Mouse (Mus musculus) MN1 (cell line): ENCODE measurements at regions not wholly inside any gene's neighbourhood (a gene's known extent, or its start where the extent isn't known, plus 50 kb on each side); places are given as distances from the start of the nearest gene placed in this dataset.

Experiments
- DNase-seq: peaks from one replicate; pipeline ENCODE4 v3.0.0-alpha.2; 2016; ENCODE audit warnings: low spot score

GRCm38 (mm10) chr5:85706598-85706997 lies 358.8 kb downstream of the Cenpc1 start:
- no peak for DNase-seq

DNA sequence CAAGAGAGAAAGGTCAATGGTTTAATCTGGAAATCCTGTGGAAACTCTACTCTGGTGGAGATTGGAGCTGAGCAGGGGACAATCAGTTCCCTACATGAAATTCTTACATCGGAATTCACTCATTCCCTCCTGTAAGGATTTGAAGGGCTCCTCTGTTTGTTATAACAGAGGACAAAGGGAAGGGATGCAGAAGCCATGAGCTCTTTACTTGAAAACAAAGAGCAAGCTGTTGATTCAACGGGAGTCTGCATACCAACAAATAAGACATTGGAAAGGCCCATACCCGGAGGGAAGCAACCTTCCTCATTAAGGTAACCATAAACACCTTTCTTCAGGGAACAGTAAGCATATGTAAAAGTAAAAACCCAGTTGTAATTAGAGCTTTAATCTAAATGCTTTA lies 359.3 kb downstream of the Cenpc1 start:
- DNase-seq: no peak

GRCm38 (mm10) chr5:85677872-85678271 lies 387.5 kb downstream of the Cenpc1 start:
- no peak for DNase-seq

DNA sequence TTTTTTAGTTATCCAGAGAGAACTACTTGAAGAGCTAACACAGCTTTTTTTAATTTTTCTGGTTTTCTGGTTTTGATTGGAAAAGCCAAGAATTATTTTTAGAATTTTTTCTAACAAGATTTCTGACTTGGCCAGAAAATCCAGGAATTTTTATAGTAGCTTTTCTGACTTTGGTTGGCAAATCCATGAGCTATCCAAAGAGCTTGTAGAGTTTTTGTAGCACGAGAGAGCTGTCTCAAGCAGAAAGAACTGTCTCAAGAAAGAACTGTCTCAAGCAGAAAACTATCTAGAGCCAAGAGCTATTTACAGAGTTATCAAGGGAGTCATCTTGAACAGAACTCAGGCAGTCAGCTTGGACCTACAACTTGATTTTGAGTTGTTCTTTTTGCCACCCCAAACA lies 394.3 kb downstream of the Cenpc1 start:
- no peak for DNase-seq

DNA sequence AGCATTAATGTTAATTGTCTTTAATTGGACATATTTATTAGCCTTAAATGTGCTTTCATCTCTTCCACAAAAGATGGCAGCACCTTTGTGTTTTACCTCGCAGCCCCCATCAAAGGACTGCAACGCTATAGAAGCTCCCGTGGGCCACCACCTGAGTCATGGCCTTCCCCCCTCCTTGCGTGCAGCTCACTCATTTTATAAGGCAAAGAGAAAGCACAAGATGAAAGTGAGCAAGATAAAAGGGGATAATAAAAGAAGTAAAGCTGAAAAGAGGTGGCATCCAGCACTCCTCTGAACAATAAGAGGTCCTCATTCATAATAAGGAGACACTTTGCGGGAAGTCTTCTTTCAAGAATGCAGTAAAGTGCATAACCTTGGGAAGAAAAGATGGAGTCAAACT lies 403.9 kb downstream of the Cenpc1 start:
- no peak for DNase-seq

DNA sequence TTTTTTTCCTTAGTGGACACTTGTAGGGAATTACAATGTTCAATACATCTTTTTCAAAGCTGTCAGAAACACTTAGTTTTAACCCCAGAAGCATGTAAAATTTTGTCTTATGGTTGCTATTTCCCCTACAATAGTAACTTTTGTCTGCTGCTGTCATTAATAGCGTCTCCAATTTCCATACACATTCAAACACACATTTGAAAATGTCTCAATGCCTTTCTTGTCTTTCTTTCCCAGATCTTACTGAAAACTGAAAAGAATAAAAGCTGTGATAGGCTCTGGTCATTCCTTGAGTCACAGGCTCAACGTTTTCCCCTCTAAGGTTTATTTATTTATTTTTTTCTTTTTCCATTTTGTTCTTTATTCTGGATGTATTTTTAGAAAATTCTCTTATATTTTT lies 444.3 kb downstream of the Cenpc1 start:
- no peak for DNase-seq

DNA sequence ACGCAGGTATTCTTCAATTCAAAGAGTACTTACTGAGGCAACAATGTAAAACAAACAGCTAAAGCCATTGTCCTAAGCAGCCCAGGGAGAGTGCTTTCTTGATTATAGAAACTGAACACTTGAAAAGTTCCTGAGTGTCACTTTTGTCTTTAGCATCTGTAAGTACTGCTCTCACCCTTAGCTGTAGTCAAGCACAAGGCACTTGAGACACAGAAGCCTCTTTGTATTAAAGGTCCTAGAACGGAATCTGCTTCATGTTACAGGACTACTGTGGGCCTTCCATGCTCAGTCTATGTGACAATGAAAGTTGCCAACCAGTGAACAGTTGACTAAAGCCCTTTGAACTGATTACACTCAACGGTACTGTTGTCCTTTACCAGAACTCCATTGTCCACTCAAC lies 450.6 kb downstream of the Cenpc1 start:
- DNase-seq: no peak

- DNase-seq: no peak
Measured at GRCm38 (mm10) chr5:85612606-85613005, 452.8 kb downstream of the Cenpc1 start.

GRCm38 (mm10) chr5:85609104-85609503 lies 456.3 kb downstream of the Cenpc1 start:
- peak; percentile 35 for DNase-seq

- DNase-seq: no peak
Measured at GRCm38 (mm10) chr5:85598164-85598563, 467.2 kb downstream of the Cenpc1 start.

GRCm38 (mm10) chr5:85595082-85595447 lies 470.3 kb downstream of the Cenpc1 start:
- no peak for DNase-seq

GRCm38 (mm10) chr5:85594413-85595081 lies 470.8 kb downstream of the Cenpc1 start:
- peak; percentile 35 for DNase-seq

GRCm38 (mm10) chr5:85592236-85592635 lies 473.1 kb downstream of the Cenpc1 start:
- DNase-seq: no peak

DNA sequence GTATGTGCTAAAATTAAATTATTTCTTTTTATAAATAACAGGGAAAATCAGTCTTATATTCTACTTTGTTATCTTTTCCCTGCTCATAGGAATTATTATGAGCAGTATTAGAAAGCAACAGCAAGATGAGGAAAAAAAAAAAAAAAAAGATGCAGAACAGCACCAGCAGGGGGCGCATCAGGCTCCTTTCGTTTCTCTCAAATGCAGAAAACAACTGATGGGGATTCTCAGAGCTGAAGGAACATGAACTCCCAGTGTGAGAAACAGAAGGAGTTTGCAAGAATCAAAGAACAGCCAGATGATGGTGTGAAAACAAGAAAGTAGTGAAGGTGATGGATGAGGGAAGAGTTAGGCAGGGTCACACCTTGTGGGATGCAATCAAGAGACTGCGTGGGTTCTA lies 478.7 kb downstream of the Cenpc1 start:
- no peak for DNase-seq

- no peak for DNase-seq
Measured at GRCm38 (mm10) chr5:85572531-85572930, 492.9 kb downstream of the Cenpc1 start.

- peak; percentile 22 for DNase-seq
Measured at GRCm38 (mm10) chr5:85571967-85572366, 493.4 kb downstream of the Cenpc1 start.

DNA sequence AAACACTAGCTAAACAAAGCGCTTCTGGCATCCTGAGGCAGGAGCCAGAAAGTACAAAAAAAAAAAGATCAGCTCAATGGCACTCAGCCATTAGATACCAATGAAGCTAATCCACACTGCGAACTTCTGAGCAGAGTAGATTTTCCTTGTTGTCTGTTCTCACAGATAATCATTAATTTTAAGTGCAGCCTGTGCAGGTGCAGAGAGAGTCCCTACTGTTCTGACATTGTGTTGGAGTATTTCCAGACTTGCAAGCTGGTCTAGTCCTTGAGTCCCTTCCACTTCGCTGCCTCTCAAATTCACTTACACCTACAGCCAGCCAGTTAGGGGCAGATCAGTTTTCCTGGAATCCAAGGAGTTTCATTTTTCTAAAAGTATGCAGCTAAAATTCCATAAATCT lies 494.0 kb downstream of the Cenpc1 start:
- DNase-seq: peak; percentile 31

DNA sequence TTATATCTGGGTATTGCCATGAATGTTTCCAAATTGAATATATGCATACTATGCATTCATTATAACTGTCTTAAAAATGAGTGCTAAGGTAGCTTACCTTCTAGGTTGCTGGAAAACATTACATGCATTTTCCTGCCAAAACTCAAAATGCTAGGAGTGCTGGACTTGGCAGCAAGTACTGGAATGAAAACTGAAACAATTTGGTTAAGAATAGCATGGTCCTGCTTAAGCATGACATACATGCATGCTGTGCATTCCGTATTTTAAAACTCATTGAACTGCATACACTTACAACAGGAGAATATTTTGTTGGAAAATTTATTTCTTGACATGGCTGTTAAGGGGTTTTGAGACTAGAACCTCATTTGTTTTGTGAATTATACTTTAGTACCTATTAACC lies 529.1 kb downstream of the Cenpc1 start:
- no peak for DNase-seq

GRCm38 (mm10) chr5:85525385-85526194 lies 539.8 kb downstream of the Cenpc1 start:
- peak; percentile 8 for DNase-seq

DNA sequence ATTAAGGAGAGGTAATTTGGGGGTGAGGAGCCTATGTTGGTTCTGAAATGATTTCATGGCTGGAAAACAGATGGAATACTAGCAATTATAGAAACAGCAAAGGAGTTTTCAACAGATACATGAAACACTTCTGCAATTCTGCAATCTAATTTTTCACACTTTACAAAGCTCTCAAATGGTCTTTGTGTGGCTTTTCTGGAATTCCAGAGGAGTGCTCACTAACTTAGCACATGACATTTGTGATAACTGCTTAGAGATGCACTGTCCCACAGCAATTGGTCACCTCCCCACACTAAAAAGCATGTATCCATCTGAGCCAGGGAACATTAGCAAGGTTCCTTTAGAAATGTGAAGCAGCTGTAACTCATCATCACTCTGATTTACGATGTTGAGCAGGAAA lies 560.1 kb downstream of the Cenpc1 start:
- no peak for DNase-seq

DNA sequence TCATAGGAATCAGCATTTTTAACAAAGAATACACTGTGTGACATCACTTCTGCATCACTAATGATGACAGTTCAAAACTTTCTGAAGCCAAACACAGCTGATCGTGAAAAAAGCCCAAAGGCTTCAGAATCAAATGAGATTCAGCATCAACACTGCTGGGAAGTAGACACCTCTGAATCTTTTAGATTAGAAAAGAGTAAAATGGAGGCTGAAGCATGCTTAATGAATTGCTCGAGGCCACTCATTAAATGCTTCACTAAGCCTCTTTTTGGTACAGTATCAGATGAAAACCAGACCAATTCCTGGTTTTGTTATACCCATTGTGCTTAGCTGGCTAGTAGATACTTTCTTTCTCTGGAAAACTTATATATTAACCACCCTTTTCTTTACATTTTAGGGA lies 568.1 kb downstream of the Cenpc1 start:
- DNase-seq: no peak

- no peak for DNase-seq
Measured at GRCm38 (mm10) chr5:85485733-85486322, 579.6 kb downstream of the Cenpc1 start.

- DNase-seq: no peak
Measured at GRCm38 (mm10) chr5:85485157-85485556, 580.2 kb downstream of the Cenpc1 start.
